Mouse (Mus musculus) G1E (cell line): ENCODE data around the gene Cul5. TPM values are rescaled to one million over a fixed set of nuclear protein-coding genes. Genes with fewer than 3 reads are reported as not detected.

Experiments used
- ATAC-seq: 2 replicates; pipeline ENCODE4 v1.8.0; 2016; ENCODE audit warnings: mild to moderate bottlenecking; ENCODE audit not compliant: insufficient number of reproducible peaks, poor library complexity, low FRiP score, severe bottlenecking; ENCODE audit errors: extremely low read depth
- DNase-seq: peaks from one replicate; pipeline ENCODE4 v3.0.0; 2012; ENCODE audit warnings: low spot score
- H3K27me3 ChIP-seq: 2 replicates; pipeline ENCODE4 v1.6.1; 2012; ENCODE audit warnings: mild to moderate bottlenecking, low read length, inconsistent platforms; ENCODE audit not compliant: insufficient read depth
- H3K36me3 ChIP-seq: replicated peaks from 2 replicates; pipeline ENCODE3; 2012; ENCODE audit warnings: mild to moderate bottlenecking, inconsistent platforms
- H3K4me1 ChIP-seq: 2 replicates; pipeline ENCODE4 v1.6.1; 2012; ENCODE audit warnings: low read depth, low read length, inconsistent platforms, mixed read lengths; ENCODE audit not compliant: insufficient read depth
- H3K4me3 ChIP-seq: 2 replicates; pipeline ENCODE4 v1.5.1; 2012; ENCODE audit warnings: low read depth, mild to moderate bottlenecking, inconsistent platforms, low read length, moderate library complexity, mixed read lengths
- H3K9me3 ChIP-seq: replicated peaks from 2 replicates; pipeline ENCODE4 v1.6.1; 2012; ENCODE audit warnings: inconsistent platforms
- CTCF ChIP-seq: IDR thresholded peaks from 2 replicates; pipeline ENCODE4 v1.5.1; 2012; ENCODE audit warnings: low read depth, low read length, inconsistent platforms, mixed read lengths
- GATA1 ChIP-seq: IDR thresholded peaks from 2 replicates; pipeline ENCODE4 v1.6.1; 2012; ENCODE audit warnings: borderline replicate concordance, low read length, inconsistent platforms, mixed read lengths
- GATA2 ChIP-seq: IDR thresholded peaks from 2 replicates; pipeline ENCODE4 v1.6.1; 2012; ENCODE audit warnings: low read depth, low read length, inconsistent platforms, borderline replicate concordance
- POLR2AphosphoS5 ChIP-seq: IDR thresholded peaks from 2 replicates; pipeline ENCODE4 v1.6.1; 2012; ENCODE audit warnings: low read depth, low read length, inconsistent platforms; ENCODE audit not compliant: insufficient replicate concordance
- TAL1 ChIP-seq: conservative IDR thresholded peaks from 2 replicates; pipeline ENCODE4 v1.6.1; 2012; ENCODE audit warnings: low read depth, low read length, inconsistent platforms, mixed read lengths
- polyA plus RNA-seq: library from polyadenylated mRNA; stranded (reverse); fragments of >175 nt; gene quantifications from 2 replicates; pipeline ENCODE4 v1.2.3, GENCODE M21; 2012
- total RNA-seq, 2 experiments: library from RNA; stranded (forward) in 1 of 2; stranded (reverse) in 1 of 2; fragments of 200-1000 nt in 1 of 2; fragments of >200 nt in 1 of 2; fragmentation: Nextera tagmentation in 1 of 2; gene quantifications; 2 replicates each; pipeline ENCODE4 v1.2.3; 2014 to 2017

Cul5 gene
- total and polyA plus RNA-seq, 3 experiments, result 6.5 to 60.9 (median 44.8) TPM

GRCm38 (mm10) chr9:53572516-53573307, 97.1 kb downstream of the Cul5 start:
- TF ChIP-seq POLR2AphosphoS5, result no peak
- no peak for TF ChIP-seq CTCF
- no peak for TF ChIP-seq GATA1
- TF ChIP-seq GATA2, result no peak
- no peak for TF ChIP-seq TAL1
- DNase-seq, result no peak
- no peak overlapping the region for H3K4me3 ChIP-seq
- no peaks in the 10 kb centered on the region for H3K9me3 ChIP-seq
- peaks cover 2% of the 10 kb centered on the region; the same call in 1 of the 2 replicates for H3K4me1 ChIP-seq
- H3K27me3 ChIP-seq, result no peaks in the 10 kb centered on the region
- no peak for ATAC-seq
- H3K36me3 ChIP-seq, result peaks cover 73% of the 10 kb centered on the region

GRCm38 (mm10) chr9:53570662-53571061, 99.2 kb downstream of the Cul5 start:
- ATAC-seq (no peak), DNase-seq (no peak)
- TF ChIP-seq GATA1 (no peak), POLR2AphosphoS5 (no peak), GATA2 (no peak), TAL1 (no peak), CTCF (no peak)
- Histone ChIP-seq H3K27me3 (no peaks in the 10 kb centered on the region), H3K36me3 (peaks cover 72% of the 10 kb centered on the region), H3K4me1 (peaks cover 6% of the 10 kb centered on the region; the same call in 1 of the 2 replicates), H3K9me3 (no peaks in the 10 kb centered on the region), H3K4me3 (no peak overlapping the region)

Other genes starting within 250 kb of the Cul5 start
- gene Atm, start 133.3 kb downstream of the Cul5 start, total RNA-seq (2014; fragmentation: Nextera tagmentation), result 77.4 and 78.2 TPM in 2 replicates
- gene Atm, start 133.3 kb downstream of the Cul5 start, total RNA-seq (2017), result 49.0 and 51.8 TPM in 2 replicates
- gene Atm, start 133.3 kb downstream of the Cul5 start, polyA plus RNA-seq, result 1.1 and 1.4 TPM in 2 replicates
- 68.5 and 70.7 TPM in 2 replicates for gene Npat, start 133.0 kb downstream of the Cul5 start, total RNA-seq (2014; fragmentation: Nextera tagmentation)
- 40.4 and 44.6 TPM in 2 replicates for gene Npat, start 133.0 kb downstream of the Cul5 start, total RNA-seq (2017)
- gene Npat, start 133.0 kb downstream of the Cul5 start, polyA plus RNA-seq, result 1.1 and 1.7 TPM in 2 replicates
- gene Acat1, start 59.6 kb downstream of the Cul5 start, total RNA-seq (2014; fragmentation: Nextera tagmentation), result 43.6 and 44.2 TPM in 2 replicates
- 75.3 and 76.7 TPM in 2 replicates for gene Acat1, start 59.6 kb downstream of the Cul5 start, total RNA-seq (2017)
- gene Acat1, start 59.6 kb downstream of the Cul5 start, polyA plus RNA-seq, result 118 and 124 TPM in 2 replicates
- not detected in 2 replicates for gene Rab39, start 36.2 kb upstream of the Cul5 start, total RNA-seq (2014; fragmentation: Nextera tagmentation)
- 0.06 and 0.11 TPM in 2 replicates for gene Rab39, start 36.2 kb upstream of the Cul5 start, total RNA-seq (2017)
- gene Rab39, start 36.2 kb upstream of the Cul5 start, polyA plus RNA-seq, result not detected in 2 replicates
- not detected in 2 replicates for gene Slc35f2, start 101.5 kb upstream of the Cul5 start, total RNA-seq (2014; fragmentation: Nextera tagmentation)
- gene Slc35f2, start 101.5 kb upstream of the Cul5 start, total RNA-seq (2017), result 0.33 TPM in 1 of 2 replicates, not detected in the other
- not detected in 2 replicates for gene Slc35f2, start 101.5 kb upstream of the Cul5 start, polyA plus RNA-seq
- not detected in 2 replicates for gene Sln, start 180.2 kb upstream of the Cul5 start, total RNA-seq (2014; fragmentation: Nextera tagmentation)
- gene Sln, start 180.2 kb upstream of the Cul5 start, total RNA-seq (2017), result not detected in 2 replicates
- gene Sln, start 180.2 kb upstream of the Cul5 start, polyA plus RNA-seq, result not detected in 2 replicates